Mouse (Mus musculus) liver, adult 2 months (tissue): Measurements from ENCODE around the gene Tceal3.

ENCODE experiments used
- CTCF ChIP-seq: fragments of 200-500 bp; IDR thresholded peaks from 2 replicates; pipeline ENCODE4 v1.5.1; 2011; ENCODE audit warnings: low read depth, low read length, control low read depth
- POLR2A ChIP-seq: fragments of 200-500 bp; IDR thresholded peaks from 2 replicates; pipeline ENCODE4 v1.6.1; 2011; ENCODE audit warnings: low read length, control low read depth; ENCODE audit not compliant: insufficient read depth; ENCODE audit errors: extremely low read depth

GRCm38 (mm10) chrX:136639754-136640153, 49.1 kb downstream of the Tceal3 start:
- TF ChIP-seq CTCF (no peak), POLR2A (no peak)
